Mouse (Mus musculus) adrenal gland, postnatal 0 days (tissue): ENCODE measurements around the gene Wdr82. TPM values are rescaled to one million over a fixed set of nuclear protein-coding genes. Genes with fewer than 3 reads are reported as not detected.

Source experiments
- microRNA-seq: library from miRNA; unstranded; fragments of <30 nt; microRNA quantifications from one replicate; pipeline ENCODE4, GENCODE M21; 2016; ENCODE audit warnings: borderline replicate concordance; ENCODE audit not compliant: insufficient number of aligned reads
- polyA plus RNA-seq: library from polyadenylated mRNA; unstranded; fragments of >200 nt; fragmentation: Nextera tagmentation; extraction: Ambion mirVana; gene quantifications from 2 replicates; pipeline ENCODE4 v1.2.1, GENCODE M21; 2015

The Wdr82 gene
- 14.2 and 14.8 TPM in 2 replicates for polyA plus RNA-seq

DNA sequence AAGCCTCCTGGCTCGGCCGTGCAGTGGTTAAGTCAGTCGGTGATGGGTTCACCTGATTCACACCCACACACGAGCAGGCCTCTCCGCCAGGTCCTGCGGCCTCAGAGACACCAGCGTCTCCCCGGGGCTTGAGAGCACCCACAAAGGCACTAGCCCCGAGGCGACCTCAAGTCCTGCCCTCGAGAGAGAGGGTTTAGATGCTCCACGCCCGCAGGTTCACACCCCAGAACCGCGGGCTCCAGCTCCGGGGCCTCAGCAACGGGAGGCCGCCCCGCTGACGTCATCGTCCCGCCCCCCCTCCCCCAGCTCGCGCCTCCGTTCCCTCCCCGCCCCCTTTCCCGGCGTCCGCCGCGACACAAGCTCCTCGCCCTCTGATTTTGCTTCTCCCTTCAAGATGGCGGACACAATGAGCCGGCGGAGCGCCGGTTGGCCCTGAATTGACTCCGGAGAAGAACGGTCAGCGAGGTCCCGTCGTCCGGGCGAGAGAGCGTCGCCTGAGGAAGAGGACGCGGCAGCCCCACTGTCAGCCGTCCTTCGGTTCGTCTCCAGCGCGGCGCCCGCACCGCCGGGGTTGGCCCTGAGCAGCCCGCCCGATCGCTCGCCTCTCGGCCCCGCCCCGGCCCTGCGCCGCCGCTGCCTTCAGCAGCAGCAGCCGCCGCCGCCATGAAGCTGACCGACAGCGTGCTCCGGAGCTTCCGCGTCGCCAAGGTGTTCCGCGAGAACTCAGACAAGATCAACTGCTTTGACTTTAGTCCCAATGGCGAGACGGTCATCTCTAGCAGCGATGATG, at the start of gene Wdr82:
Gene Wdr82 (plus strand): TSS at position 373 of the 790 bp plus-strand sequence.

GRCm38 (mm10) chr9:106158037-106158491, 12.7 kb upstream of the Wdr82 start, which contains the start of gene Glyctk:
TSS of gene Glyctk (minus strand) at chr9:106158138.

GRCm38 (mm10) chr9:106199535-106200272, 29.0 kb downstream of the Wdr82 start, which contains the start of gene Ppm1m:
TSS of gene Ppm1m (minus strand) at chr9:106199746.

DNA sequence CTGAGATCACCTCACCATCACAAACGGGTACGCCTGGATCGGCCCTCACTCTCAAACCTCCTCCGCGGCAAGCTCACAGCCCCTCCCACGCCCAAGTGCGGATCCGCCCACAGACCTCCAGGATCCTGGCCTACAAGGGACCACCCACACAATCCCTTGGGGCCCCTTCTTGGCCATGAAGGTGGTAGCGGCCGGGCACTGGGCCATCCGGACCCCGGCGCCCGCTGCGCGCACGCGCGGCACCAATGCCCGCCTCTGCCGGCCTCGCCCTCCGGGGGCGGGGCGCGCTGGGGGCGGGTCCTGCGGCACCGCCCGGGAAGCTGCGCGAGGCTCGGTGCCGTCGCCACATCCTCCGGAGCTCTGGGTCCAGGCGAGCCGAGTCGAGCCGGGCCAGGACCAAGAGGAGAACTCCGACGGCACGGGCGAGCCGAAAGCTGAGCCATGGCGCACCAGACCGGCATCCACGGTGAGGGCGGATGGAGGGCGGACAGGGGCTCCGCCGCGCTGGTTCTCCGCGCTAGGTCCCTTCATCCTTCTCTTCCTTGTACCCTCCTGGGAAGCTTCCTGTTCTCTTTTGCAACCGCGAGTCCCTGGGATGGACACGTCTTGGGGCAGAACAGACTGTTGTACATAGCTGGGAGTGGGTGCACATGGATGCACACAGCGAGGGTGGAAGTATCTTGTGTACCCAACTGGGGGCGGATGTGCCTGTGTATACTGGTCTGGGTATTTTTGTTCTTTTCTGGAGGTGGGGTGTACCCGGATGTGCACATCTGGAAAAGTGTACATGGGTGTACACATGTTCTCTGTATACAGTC, 32.3 kb downstream of the Wdr82 start, which contains the start of gene Twf2:
Gene Twf2 (plus strand): TSS at position 290 of the 818 bp plus-strand sequence.

DNA sequence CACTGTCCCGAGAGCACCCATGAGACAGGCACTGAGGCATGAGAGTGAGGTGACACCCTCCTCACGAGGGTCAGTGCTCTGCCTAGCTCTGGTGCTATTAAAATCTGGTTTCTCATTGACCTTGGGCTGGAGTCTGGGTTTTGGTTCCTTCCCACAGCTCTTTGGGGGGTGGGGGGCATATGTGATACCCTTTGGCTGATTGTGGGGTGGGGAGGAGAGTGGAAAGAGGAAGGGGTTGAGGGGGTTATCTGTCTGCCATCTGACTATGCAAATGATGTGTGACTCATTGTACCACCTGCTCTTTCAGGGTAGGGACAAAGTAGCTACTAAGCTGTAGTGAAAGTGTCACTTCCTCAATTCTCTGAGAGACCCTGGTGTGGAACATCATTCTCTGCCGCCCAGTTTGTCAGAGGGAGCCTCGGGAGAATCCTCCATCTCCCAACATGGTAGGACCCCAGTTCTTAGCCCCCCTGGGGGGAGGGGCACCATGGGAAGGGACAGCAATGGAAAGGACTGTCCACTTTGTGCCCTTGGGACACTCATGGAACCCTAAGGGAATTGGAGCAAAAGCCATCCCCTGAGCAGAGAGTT, 51.6 kb downstream of the Wdr82 start, which contains the start of gene Tlr9:
Gene Tlr9 (plus strand): TSS at position 338 of the 591 bp plus-strand sequence.

Small RNA genes lying within 50 kb of the gene (microRNA-seq; reads per million reads assigned to microRNA genes)
- gene Mir135a-1, result not detected
- 63,806 reads per million, percentile 100 among the genes with 10 or more reads in this experiment for gene Mirlet7g

Other genes starting within 250 kb of the Wdr82 start
- gene Col6a5, start 210.3 kb upstream of the Wdr82 start, polyA plus RNA-seq, result 1.3 and 1.8 TPM in 2 replicates
- gene Col6a4, start 74.1 kb upstream of the Wdr82 start, polyA plus RNA-seq, result 0.17 and 0.21 TPM in 2 replicates
- gene Glyctk, start 12.8 kb upstream of the Wdr82 start, polyA plus RNA-seq, result 1.4 and 2.0 TPM in 2 replicates
- gene Ppm1m, start 28.8 kb downstream of the Wdr82 start, polyA plus RNA-seq, result 43.4 and 71.4 TPM in 2 replicates
- 66.2 and 92.1 TPM in 2 replicates for gene Twf2, start 32.2 kb downstream of the Wdr82 start, polyA plus RNA-seq
- 0.03 and 0.14 TPM in 2 replicates for gene Tlr9, start 51.7 kb downstream of the Wdr82 start, polyA plus RNA-seq
- 145 and 416 TPM in 2 replicates for gene Alas1, start 77.7 kb downstream of the Wdr82 start, polyA plus RNA-seq
- 7.5 and 13.4 TPM in 2 replicates for gene Poc1a, start 110.1 kb downstream of the Wdr82 start, polyA plus RNA-seq
- 7.9 and 12.0 TPM in 2 replicates for gene Dusp7, start 197.7 kb downstream of the Wdr82 start, polyA plus RNA-seq